ENCODE assay signal across 8 mouse cellular contexts in the genomic region with DNA sequence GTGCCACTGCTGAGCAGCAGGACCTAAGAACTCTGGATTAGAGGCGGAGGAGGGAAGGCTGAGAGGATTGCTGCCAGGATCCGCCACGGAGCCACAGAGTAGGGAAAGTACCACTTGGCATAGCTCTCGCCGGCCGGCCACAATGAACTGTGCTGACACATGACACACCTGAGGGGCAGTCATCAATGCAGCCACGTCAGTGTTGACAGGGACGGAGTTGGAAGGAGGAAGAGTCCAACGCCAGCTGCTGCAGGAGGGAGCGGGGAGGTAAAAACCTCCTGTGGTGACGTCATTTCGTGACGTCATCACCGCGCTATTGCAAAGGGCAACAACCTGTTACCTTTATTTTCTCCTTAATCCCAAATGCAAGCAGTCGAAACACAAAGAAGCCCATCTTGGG. TPM values are rescaled to one million over a fixed set of nuclear protein-coding genes. Genes with fewer than 3 reads are reported as not detected.
A peak's percentile ranks its signal among the peaks of the same experiment; 100 is the strongest.
DNase-seq lines count a peak whose midpoint lies in the region; ATAC-seq lines count a peak whose summit lies in the region.

No protein-coding gene starts in this region.

- WGBS in embryonic facial prominence, embryonic 14.5 days, result 37% methylated on average over 16 of the region's 16 CpGs
- 30% methylated on average over 16 of the region's 16 CpGs for WGBS in intestine, embryonic 15.5 days
- 32% methylated on average over 16 of the region's 16 CpGs for WGBS in midbrain, embryonic 15.5 days

- ATAC-seq in embryonic facial prominence, embryonic 14.5 days (ENCODE audit: low read depth), result peak; percentile 41; the same call in 1 of the 2 replicates
- 0 out of 2 replicates have a peak, but pooled peaks have one; percentile 41 for ATAC-seq in intestine, embryonic 15.5 days
- ATAC-seq in midbrain, embryonic 15.5 days (replicated peaks), result no peak

- H3K4me1 ChIP-seq in embryonic facial prominence, embryonic 14.5 days (ENCODE audit: control insufficient read depth, insufficient read depth, low read length), result peaks cover 7% of the 10 kb centered on the region; the same call in 1 of the 2 replicates
- no peaks in the 10 kb centered on the region for H3K4me1 ChIP-seq in intestine, embryonic 15.5 days (replicated peaks)
- H3K4me1 ChIP-seq in midbrain, embryonic 15.5 days, result peaks cover 5% of the 10 kb centered on the region; the same call in 1 of the 2 replicates

- H3K27me3 ChIP-seq in embryonic facial prominence, embryonic 14.5 days (replicated peaks; ENCODE audit: control insufficient read depth, insufficient read depth, low read length), result no peaks in the 10 kb centered on the region
- H3K27me3 ChIP-seq in intestine, embryonic 15.5 days (replicated peaks), result no peaks in the 10 kb centered on the region
- H3K27me3 ChIP-seq in midbrain, embryonic 15.5 days (replicated peaks), result no peaks in the 10 kb centered on the region

- peak overlapping the region; percentile 46 for H3K4me2 ChIP-seq in embryonic facial prominence, embryonic 14.5 days (ENCODE audit: low read depth, low read length)
- peak overlapping the region; percentile 51 for H3K4me2 ChIP-seq in intestine, embryonic 15.5 days (replicated peaks)
- H3K4me2 ChIP-seq in midbrain, embryonic 15.5 days, result peak overlapping the region; percentile 51

- no peaks in the 10 kb centered on the region for H3K9me3 ChIP-seq in embryonic facial prominence, embryonic 14.5 days (ENCODE audit: control insufficient read depth, low read length)
- no peaks in the 10 kb centered on the region for H3K9me3 ChIP-seq in intestine, embryonic 15.5 days
- no peaks in the 10 kb centered on the region for H3K9me3 ChIP-seq in midbrain, embryonic 15.5 days

- 0 out of 2 replicates have a peak overlapping the region, but pooled peaks have one; percentile 14 for H3K4me3 ChIP-seq in embryonic facial prominence, embryonic 14.5 days (ENCODE audit: low read depth, low read length)
- H3K4me3 ChIP-seq in intestine, embryonic 15.5 days (replicated peaks), result peak overlapping the region; percentile 9; the same call in 1 of the 2 replicates
- peak overlapping the region; percentile 26 for H3K4me3 ChIP-seq in midbrain, embryonic 15.5 days

- H3K27ac ChIP-seq in embryonic facial prominence, embryonic 14.5 days (replicated peaks; ENCODE audit: low read depth, low read length), result no peak overlapping the region
- no peak overlapping the region for H3K27ac ChIP-seq in intestine, embryonic 15.5 days
- H3K27ac ChIP-seq in midbrain, embryonic 15.5 days, result no peak overlapping the region

- H3K9ac ChIP-seq in embryonic facial prominence, embryonic 14.5 days (ENCODE audit: low read depth, low read length), result 0 out of 2 replicates have a peak overlapping the region, but pooled peaks have one; percentile 19
- H3K9ac ChIP-seq in intestine, embryonic 15.5 days, result no peak overlapping the region
- H3K9ac ChIP-seq in midbrain, embryonic 15.5 days, result no peak overlapping the region

- intact Hi-C loops in heart, postnatal 36 days (cut with DNase I), result no loop called here
- intact Hi-C loops in left cerebral cortex, postnatal 10 days (cut with DNase I), result loop anchor here (5.0 kb wide), 1 partner anchor 70 kb away; a partner anchor contains a TSS

- H3K36me3 ChIP-seq in embryonic facial prominence, embryonic 14.5 days (ENCODE audit: control insufficient read depth, insufficient read depth, low read length), result no peaks in the 10 kb centered on the region
- H3K36me3 ChIP-seq in intestine, embryonic 15.5 days, result no peaks in the 10 kb centered on the region
- no peaks in the 10 kb centered on the region for H3K36me3 ChIP-seq in midbrain, embryonic 15.5 days (replicated peaks)

- peak; percentile 91 for DNase-seq in heart, adult 11 months
- DNase-seq in heart, postnatal 36 days, result no peak
- DNase-seq in embryonic facial prominence, embryonic 14.5 days (ENCODE audit: low spot score), result no peak
- no peak for DNase-seq in thymus, adult 18-20 months
- DNase-seq in left cerebral cortex, postnatal 10 days (ENCODE audit: extremely low spot score in 1 of 2, low spot score in 2 of 2), result no peak
- no peak for DNase-seq in yolk sac, embryonic 10.5 days (ENCODE audit: low spot score)

RNA-seq across cellular contexts. Expression of a gene that starts 6.8 kb away (rescaled TPM):
- total RNA-seq in heart, postnatal 36 days (2021), result 1 to 10 TPM; 4.4 TPM
- 2.1 and 2.3 TPM in 2 replicates for polyA plus RNA-seq in embryonic facial prominence, embryonic 14.5 days (2014; fragmentation: Nextera tagmentation; extraction: Ambion mirVana)
- 2.5 and 3.2 TPM in 2 replicates for polyA plus RNA-seq in intestine, embryonic 15.5 days (2015; fragmentation: Nextera tagmentation; extraction: Ambion mirVana)
- polyA plus RNA-seq in midbrain, embryonic 15.5 days (2015; fragmentation: Nextera tagmentation; extraction: Ambion mirVana), result 2.9 and 3.0 TPM in 2 replicates
- 1 to 10 TPM; 6.3 to 6.5 TPM for total RNA-seq in left cerebral cortex, postnatal 10 days (2021)

RNA-seq across cellular contexts. Expression of a gene that starts 22.6 kb away (rescaled TPM):
- 10 to 100 TPM; 66.7 to 71.1 TPM for total RNA-seq in heart, postnatal 36 days (2021)
- polyA plus RNA-seq in embryonic facial prominence, embryonic 14.5 days (2014; fragmentation: Nextera tagmentation; extraction: Ambion mirVana), result 36.7 and 38.7 TPM in 2 replicates
- polyA plus RNA-seq in intestine, embryonic 15.5 days (2015; fragmentation: Nextera tagmentation; extraction: Ambion mirVana), result 23.1 and 28.8 TPM in 2 replicates
- polyA plus RNA-seq in midbrain, embryonic 15.5 days (2015; fragmentation: Nextera tagmentation; extraction: Ambion mirVana), result 64.1 and 75.6 TPM in 2 replicates
- total RNA-seq in left cerebral cortex, postnatal 10 days (2021), result 10 to 100 TPM; 25.9 to 33.0 TPM
